Comparison of ENCODE assay signal across 11 mouse cellular contexts in the genomic region with DNA sequence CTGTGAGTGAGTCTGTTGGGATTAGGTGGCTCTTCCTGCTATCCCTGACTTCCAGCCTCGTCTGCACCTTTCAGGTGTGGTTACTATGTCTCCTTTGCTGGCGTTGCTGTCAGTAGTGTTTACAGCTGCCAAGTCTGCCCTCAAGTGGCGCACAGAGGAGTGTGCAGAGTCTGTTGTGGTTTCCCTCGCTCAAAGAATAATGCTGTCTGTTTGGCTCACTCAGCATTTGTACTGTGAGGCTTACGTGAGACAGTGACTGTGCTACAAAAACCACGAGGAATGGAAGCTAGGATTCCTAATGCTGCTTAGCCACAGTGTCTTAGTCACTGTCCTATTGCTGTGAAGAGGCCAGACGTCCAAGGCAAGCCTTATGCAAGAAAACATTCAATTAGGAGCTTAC. TPM values are rescaled to one million over a fixed set of nuclear protein-coding genes. Genes with fewer than 3 reads are reported as not detected.
A peak's percentile ranks its signal among the peaks of the same experiment; 100 is the strongest.
DNase-seq lines count a peak whose midpoint lies in the region; ATAC-seq lines count a peak whose summit lies in the region.
"Had no signal": no experiment of that assay in that cellular context is flagged by ENCODE, and none has a peak within 500 bp of the region (broad histone marks: within the 10 kb centered on the region; RNA-seq: fewer than 3 reads in every experiment).

No protein-coding gene starts in this region.

- no peak overlapping the region for H3K4me3 ChIP-seq in neural tube, embryonic 15.5 days (replicated peaks)
- H3K4me3 ChIP-seq in hindbrain, embryonic 10.5 days: no peak overlapping the region
- H3K4me3 ChIP-seq: embryonic facial prominence, embryonic 15.5 days; myocyte had no signal

- no peak for DNase-seq in frontal cortex, postnatal 25 days (ENCODE audit: low spot score in 2 of 2)
- DNase-seq in right cerebral cortex, postnatal 10 days (ENCODE audit: low spot score in 2 of 2): peak; percentile 38 to 47
- no peak for DNase-seq in right cerebral cortex, postnatal 25 days
- DNase-seq in kidney, postnatal 25 days: peak; percentile 60 to 66
- DNase-seq in thymus, postnatal 14 days: peak; percentile 68
- DNase-seq in hindbrain, embryonic 10.5 days (ENCODE audit: low spot score): no peak
- DNase-seq: layer of hippocampus, adult 9-11 months had no signal

- no peaks in the 10 kb centered on the region for H3K36me3 ChIP-seq in neural tube, embryonic 15.5 days
- peaks cover 91% of the 10 kb centered on the region for H3K36me3 ChIP-seq in hindbrain, embryonic 10.5 days

- H3K9ac ChIP-seq in neural tube, embryonic 15.5 days (replicated peaks): no peak overlapping the region
- H3K9ac ChIP-seq: embryonic facial prominence, embryonic 15.5 days had no signal

- peak; percentile 67; the same call in 1 of the 2 replicates for ATAC-seq in frontal cortex, adult (ENCODE audit: low TSS enrichment)
- ATAC-seq in neural tube, embryonic 15.5 days (ENCODE audit: low FRiP score): no peak

- H3K27me3 ChIP-seq in neural tube, embryonic 15.5 days (replicated peaks): no peaks in the 10 kb centered on the region
- no peaks in the 10 kb centered on the region for H3K27me3 ChIP-seq in hindbrain, embryonic 10.5 days (ENCODE audit: insufficient read depth, poor library complexity, severe bottlenecking)
- H3K27me3 ChIP-seq: embryonic facial prominence, embryonic 15.5 days had no signal

- H3K4me1 ChIP-seq in neural tube, embryonic 15.5 days: no peaks in the 10 kb centered on the region
- peaks cover 21% of the 10 kb centered on the region for H3K4me1 ChIP-seq in hindbrain, embryonic 10.5 days (replicated peaks)

- 85% methylated on average over 7 of the region's 7 CpGs for WGBS in neural tube, embryonic 15.5 days
- 85% methylated on average over 7 of the region's 7 CpGs for WGBS in hindbrain, embryonic 10.5 days

- no peak overlapping the region for H3K27ac ChIP-seq in neural tube, embryonic 15.5 days (replicated peaks)
- H3K27ac ChIP-seq in hindbrain, embryonic 10.5 days: no peak overlapping the region
- H3K27ac ChIP-seq: embryonic facial prominence, embryonic 15.5 days had no signal

- no peaks in the 10 kb centered on the region for H3K9me3 ChIP-seq in neural tube, embryonic 15.5 days (replicated peaks)
- peaks cover 20% of the 10 kb centered on the region for H3K9me3 ChIP-seq in hindbrain, embryonic 10.5 days
- H3K9me3 ChIP-seq: embryonic facial prominence, embryonic 15.5 days had no signal

- no peak overlapping the region for H3K4me2 ChIP-seq in neural tube, embryonic 15.5 days
- H3K4me2 ChIP-seq: embryonic facial prominence, embryonic 15.5 days had no signal

RNA-seq across cellular contexts. Expression of gene Haspin, which starts 7.1 kb away (rescaled TPM):
- polyA plus RNA-seq in neural tube, embryonic 15.5 days (2015; fragmentation: Nextera tagmentation; extraction: Ambion mirVana): 2.4 and 5.7 TPM in 2 replicates
- polyA plus RNA-seq in hindbrain, embryonic 10.5 days (2016; fragmentation: Nextera tagmentation; extraction: Ambion mirVana): 19.8 and 24.2 TPM in 2 replicates

RNA-seq across cellular contexts. Expression of gene P2rx5, which starts 29.2 kb away (rescaled TPM):
- 0.72 and 0.84 TPM in 2 replicates for polyA plus RNA-seq in neural tube, embryonic 15.5 days (2015; fragmentation: Nextera tagmentation; extraction: Ambion mirVana)
- polyA plus RNA-seq in hindbrain, embryonic 10.5 days (2016; fragmentation: Nextera tagmentation; extraction: Ambion mirVana): 0.10 and 0.32 TPM in 2 replicates

RNA-seq across cellular contexts. Expression of gene Itgae, which starts 40.6 kb away (rescaled TPM):
- 0.19 and 2.7 TPM in 2 replicates for polyA plus RNA-seq in neural tube, embryonic 15.5 days (2015; fragmentation: Nextera tagmentation; extraction: Ambion mirVana)
- polyA plus RNA-seq in hindbrain, embryonic 10.5 days (2016; fragmentation: Nextera tagmentation; extraction: Ambion mirVana): 0.35 and 0.47 TPM in 2 replicates

RNA-seq across cellular contexts. Expression of gene Emc6, which starts 45.8 kb away (rescaled TPM):
- polyA plus RNA-seq in neural tube, embryonic 15.5 days (2015; fragmentation: Nextera tagmentation; extraction: Ambion mirVana): 136 and 148 TPM in 2 replicates
- polyA plus RNA-seq in hindbrain, embryonic 10.5 days (2016; fragmentation: Nextera tagmentation; extraction: Ambion mirVana): 132 and 134 TPM in 2 replicates

RNA-seq across cellular contexts. Expression of gene Tax1bp3, which starts 45.9 kb away (rescaled TPM):
- 118 and 133 TPM in 2 replicates for polyA plus RNA-seq in neural tube, embryonic 15.5 days (2015; fragmentation: Nextera tagmentation; extraction: Ambion mirVana)
- 207 and 237 TPM in 2 replicates for polyA plus RNA-seq in hindbrain, embryonic 10.5 days (2016; fragmentation: Nextera tagmentation; extraction: Ambion mirVana)

Comparison
In these comparisons a context has a peak if more than half of its experiments do, and no peak if none do; other contexts are left out.
1. DNase-seq: peak in right cerebral cortex, postnatal 10 days (2 of 2), kidney, postnatal 25 days (2 of 2) and thymus, postnatal 14 days (single experiment); none in frontal cortex, postnatal 25 days (0 of 2), right cerebral cortex, postnatal 25 days (single experiment) and hindbrain, embryonic 10.5 days (single experiment).